ENCODE assay signal across 22 mouse cellular contexts in genomic region chr5:101359986-101360385, GRCm38 (mm10).
DNase-seq lines count a peak whose midpoint lies in the region; ATAC-seq lines count a peak whose summit lies in the region.
"Had no signal": no experiment of that assay in that cellular context is flagged by ENCODE, and none has a peak within 500 bp of the region (broad histone marks: within the 10 kb centered on the region; RNA-seq: fewer than 3 reads in every experiment).

No protein-coding gene starts in this region.

- peak; percentile 78 for DNase-seq in heart, adult 11 months
- no peak for DNase-seq in heart, embryonic 10.5 days (ENCODE audit: low spot score)
- DNase-seq in neural tube, embryonic 10.5 days (ENCODE audit: extremely low spot score, low spot score): peak; percentile 36
- DNase-seq in cerebellum, adult 11 months: no peak
- DNase-seq in kidney, adult 11 months: no peak
- DNase-seq: adrenal gland, postnatal 10 days; B cell, adult 2 months; cerebellum, adult 11-12 months; cerebellum, adult 9-10 months; cerebellum, postnatal 25 days; gastrocnemius, postnatal 36 days; heart, adult 18-20 months; heart, postnatal 14 days had no signal

- ATAC-seq in neural tube, embryonic 15.5 days (ENCODE audit: low FRiP score): no peak
- peak; percentile 27; the same call in 1 of the 2 replicates for ATAC-seq in hindbrain, embryonic 15.5 days (ENCODE audit: low FRiP score, low read depth)
- ATAC-seq in neural tube, embryonic 12.5 days (ENCODE audit: low FRiP score, low read depth): peak; percentile 75; the same call in 1 of the 2 replicates
- ATAC-seq: CD4-positive, CD25-positive, alpha-beta regulatory T cell, adult 4 months; forebrain, embryonic 15.5 days had no signal

- peaks cover 17% of the 10 kb centered on the region; the same call in 1 of the 2 replicates for H3K27me3 ChIP-seq in heart, embryonic 10.5 days (ENCODE audit: insufficient read depth, poor library complexity, severe bottlenecking)
- peaks cover 49% of the 10 kb centered on the region for H3K27me3 ChIP-seq in neural tube, embryonic 15.5 days (replicated peaks)
- H3K27me3 ChIP-seq in hindbrain, embryonic 15.5 days: peaks cover 31% of the 10 kb centered on the region
- peaks cover 40% of the 10 kb centered on the region for H3K27me3 ChIP-seq in neural tube, embryonic 12.5 days (replicated peaks)
- H3K27me3 ChIP-seq: embryonic facial prominence, embryonic 12.5 days; forebrain, embryonic 15.5 days had no signal

- H3K4me2 ChIP-seq in neural tube, embryonic 15.5 days: no peak overlapping the region
- H3K4me2 ChIP-seq in hindbrain, embryonic 15.5 days: no peak overlapping the region
- H3K4me2 ChIP-seq in neural tube, embryonic 12.5 days (replicated peaks): no peak overlapping the region
- H3K4me2 ChIP-seq: embryonic facial prominence, embryonic 12.5 days; forebrain, embryonic 15.5 days; heart, embryonic 11.5 days; heart, embryonic 15.5 days had no signal

- 59% methylated on average over 6 of the region's 6 CpGs for WGBS in heart, embryonic 10.5 days
- WGBS in neural tube, embryonic 15.5 days: 19% methylated on average over 6 of the region's 6 CpGs
- 13% methylated on average over 6 of the region's 6 CpGs for WGBS in hindbrain, embryonic 15.5 days
- WGBS in neural tube, embryonic 12.5 days: 10% methylated on average over 6 of the region's 6 CpGs

- no peak overlapping the region for H3K9ac ChIP-seq in neural tube, embryonic 15.5 days (replicated peaks)
- no peak overlapping the region for H3K9ac ChIP-seq in hindbrain, embryonic 15.5 days
- H3K9ac ChIP-seq in neural tube, embryonic 12.5 days: no peak overlapping the region
- H3K9ac ChIP-seq: embryonic facial prominence, embryonic 12.5 days; forebrain, embryonic 15.5 days; heart, embryonic 15.5 days had no signal

- H3K27ac ChIP-seq in heart, embryonic 10.5 days: no peak overlapping the region
- no peak overlapping the region for H3K27ac ChIP-seq in neural tube, embryonic 15.5 days (replicated peaks)
- H3K27ac ChIP-seq in hindbrain, embryonic 15.5 days (replicated peaks): no peak overlapping the region
- H3K27ac ChIP-seq in neural tube, embryonic 12.5 days: no peak overlapping the region
- H3K27ac ChIP-seq: embryonic facial prominence, embryonic 12.5 days; forebrain, embryonic 15.5 days; heart, embryonic 15.5 days had no signal

- H3K36me3 ChIP-seq in heart, embryonic 10.5 days: no peaks in the 10 kb centered on the region
- H3K36me3 ChIP-seq in neural tube, embryonic 15.5 days: no peaks in the 10 kb centered on the region
- no peaks in the 10 kb centered on the region for H3K36me3 ChIP-seq in hindbrain, embryonic 15.5 days
- no peaks in the 10 kb centered on the region for H3K36me3 ChIP-seq in neural tube, embryonic 12.5 days
- H3K36me3 ChIP-seq: embryonic facial prominence, embryonic 12.5 days; forebrain, embryonic 15.5 days; G1E; heart, embryonic 15.5 days had no signal

- H3K4me1 ChIP-seq in heart, embryonic 10.5 days: 0 out of 2 replicates have a peak, but pooled peaks cover 3% of the 10 kb centered on the region
- no peaks in the 10 kb centered on the region; the same call in 1 of the 2 replicates for H3K4me1 ChIP-seq in neural tube, embryonic 15.5 days
- H3K4me1 ChIP-seq in hindbrain, embryonic 15.5 days (replicated peaks): 0 out of 2 replicates have a peak, but pooled peaks cover 7% of the 10 kb centered on the region
- peaks cover 5% of the 10 kb centered on the region for H3K4me1 ChIP-seq in neural tube, embryonic 12.5 days
- H3K4me1 ChIP-seq: embryonic facial prominence, embryonic 12.5 days; forebrain, embryonic 15.5 days; heart, embryonic 15.5 days had no signal

- H3K9me3 ChIP-seq in heart, embryonic 10.5 days: no peaks in the 10 kb centered on the region
- no peaks in the 10 kb centered on the region for H3K9me3 ChIP-seq in neural tube, embryonic 15.5 days (replicated peaks)
- H3K9me3 ChIP-seq in hindbrain, embryonic 15.5 days: no peaks in the 10 kb centered on the region
- no peaks in the 10 kb centered on the region for H3K9me3 ChIP-seq in neural tube, embryonic 12.5 days
- H3K9me3 ChIP-seq: embryonic facial prominence, embryonic 12.5 days; forebrain, embryonic 15.5 days; heart, embryonic 15.5 days had no signal

- H3K4me3 ChIP-seq in heart, embryonic 10.5 days: no peak overlapping the region
- no peak overlapping the region for H3K4me3 ChIP-seq in neural tube, embryonic 15.5 days (replicated peaks)
- no peak overlapping the region for H3K4me3 ChIP-seq in hindbrain, embryonic 15.5 days
- no peak overlapping the region for H3K4me3 ChIP-seq in neural tube, embryonic 12.5 days
- H3K4me3 ChIP-seq: embryonic facial prominence, embryonic 12.5 days; forebrain, embryonic 15.5 days; heart, embryonic 15.5 days had no signal

Comparison
In these comparisons a context has a peak if more than half of its experiments do, and no peak if none do; other contexts are left out.
1. DNase-seq: peak in heart, adult 11 months (single experiment) and neural tube, embryonic 10.5 days (single experiment); none in heart, embryonic 10.5 days (single experiment), cerebellum, adult 11 months (single experiment) and kidney, adult 11 months (single experiment).